Mouse (Mus musculus) heart, postnatal 14 days (tissue): ENCODE measurements around the gene Mettl16. TPM values are rescaled to one million over a fixed set of nuclear protein-coding genes. Genes with fewer than 3 reads are reported as not detected.
A peak's percentile ranks its signal among the peaks of the same experiment; 100 is the strongest.

Experiments
- DNase-seq, 2 experiments: peaks; one replicate each; pipeline ENCODE4 v3.0.0; 2021 to 2022
- intact Hi-C: fragments of 180-260 bp; cut with DNase I; formaldehyde crosslinking; loops from one replicate; pipeline ENCODE4 v1.15.1; 2025
- total RNA-seq, 2 experiments: library from RNA; stranded (reverse); gene quantifications; 2 replicates each; pipeline ENCODE4 v1.2.3; 2021

The Mettl16 gene
- total RNA-seq, 2 experiments from 2014 or later: 11.2 to 14.2 TPM

DNA sequence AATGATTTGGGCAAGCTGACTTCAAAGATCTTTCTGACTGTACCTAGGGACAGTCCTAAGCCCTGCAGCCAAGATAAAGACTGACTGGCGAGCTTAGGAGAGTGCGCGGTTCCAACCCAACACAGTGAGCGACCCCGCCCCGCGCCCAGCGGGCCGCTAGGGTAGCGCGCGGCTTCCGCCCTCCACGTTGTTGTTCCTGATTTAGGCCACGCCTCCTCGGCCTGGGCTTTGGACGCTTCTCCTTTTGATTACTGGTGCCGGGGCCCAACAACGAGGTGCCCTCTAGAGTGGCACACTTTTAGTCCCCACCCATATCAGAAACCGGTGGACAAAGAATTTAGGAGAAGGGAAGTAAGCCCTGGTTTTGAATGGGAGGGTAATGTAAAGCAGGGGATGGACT lies 59.2 kb downstream of the Mettl16 start:
- peak; percentile 84 to 88 for DNase-seq
- intact Hi-C loops: no loop called here

DNA sequence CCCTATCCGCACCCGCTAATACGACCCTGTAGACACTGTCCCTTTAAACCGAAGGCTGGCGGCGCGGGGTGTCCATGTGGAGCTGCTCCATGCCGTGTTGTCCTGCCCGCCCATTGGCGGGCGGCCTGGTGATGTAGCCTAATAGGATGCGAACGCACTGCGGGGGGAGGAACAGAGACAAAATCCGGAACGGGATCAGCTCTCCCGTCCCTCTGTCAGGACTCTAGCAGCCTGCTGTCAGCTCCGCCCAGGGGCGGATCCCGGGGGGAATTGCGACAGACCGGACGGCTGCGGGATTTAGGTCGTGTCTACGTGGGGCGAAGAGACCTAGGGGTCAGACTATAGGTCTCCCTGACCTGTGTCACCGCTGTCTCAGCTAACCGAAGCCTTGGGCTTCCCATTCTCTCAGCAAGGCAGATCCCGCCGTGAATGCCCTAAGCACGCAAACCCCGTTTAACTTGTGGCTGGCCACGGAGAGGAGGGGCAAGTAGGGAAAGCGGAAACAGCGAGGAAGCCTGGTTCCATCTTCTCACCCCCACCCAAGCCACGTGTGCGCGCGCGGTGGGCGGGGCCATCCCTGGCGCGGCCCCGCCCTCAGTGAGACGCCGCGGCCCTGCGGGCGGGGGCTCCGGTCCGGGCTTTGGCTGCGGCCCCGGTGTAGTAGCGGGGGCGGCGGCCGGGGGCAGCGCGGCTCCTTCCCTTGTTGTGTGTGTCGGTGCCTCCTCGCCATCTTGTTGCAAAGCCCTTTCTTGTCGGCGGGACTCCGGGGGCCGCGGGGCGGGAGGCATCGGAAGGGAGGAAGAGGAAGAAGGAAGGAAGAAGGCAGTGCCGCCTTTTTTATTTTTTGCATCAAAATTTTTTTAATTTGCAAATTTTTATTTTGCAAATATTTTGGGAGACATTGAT lies 59.9 kb downstream of the Mettl16 start, which contains the start of gene Mnt:
TSS of gene Mnt (plus strand) at position 665 of the 906 bp plus-strand sequence.
- peak; percentile 97 to 98 for DNase-seq
- intact Hi-C loops: no loop called here

DNA sequence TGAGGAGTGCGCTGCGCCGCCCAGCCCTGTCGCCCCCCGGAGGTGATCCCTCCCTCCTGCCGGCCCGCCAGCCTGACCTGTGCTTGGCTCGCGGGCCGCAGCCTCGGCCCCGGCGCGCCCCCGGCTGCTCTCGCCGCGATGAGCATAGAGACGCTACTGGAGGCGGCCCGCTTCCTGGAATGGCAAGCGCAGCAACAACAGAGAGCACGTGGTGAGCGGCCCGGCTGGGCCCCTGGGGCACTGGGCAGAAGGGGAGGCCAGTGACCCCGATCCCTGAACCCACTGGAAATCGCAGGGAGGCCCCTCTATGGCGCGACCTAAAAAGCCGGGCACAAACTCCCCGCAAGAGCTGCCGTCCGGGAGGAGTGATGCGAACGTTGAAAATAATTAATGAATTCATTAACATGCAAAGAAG lies 60.6 kb downstream of the Mettl16 start:
- intact Hi-C loops: no loop called here
- peak; percentile 61 for DNase-seq

DNA sequence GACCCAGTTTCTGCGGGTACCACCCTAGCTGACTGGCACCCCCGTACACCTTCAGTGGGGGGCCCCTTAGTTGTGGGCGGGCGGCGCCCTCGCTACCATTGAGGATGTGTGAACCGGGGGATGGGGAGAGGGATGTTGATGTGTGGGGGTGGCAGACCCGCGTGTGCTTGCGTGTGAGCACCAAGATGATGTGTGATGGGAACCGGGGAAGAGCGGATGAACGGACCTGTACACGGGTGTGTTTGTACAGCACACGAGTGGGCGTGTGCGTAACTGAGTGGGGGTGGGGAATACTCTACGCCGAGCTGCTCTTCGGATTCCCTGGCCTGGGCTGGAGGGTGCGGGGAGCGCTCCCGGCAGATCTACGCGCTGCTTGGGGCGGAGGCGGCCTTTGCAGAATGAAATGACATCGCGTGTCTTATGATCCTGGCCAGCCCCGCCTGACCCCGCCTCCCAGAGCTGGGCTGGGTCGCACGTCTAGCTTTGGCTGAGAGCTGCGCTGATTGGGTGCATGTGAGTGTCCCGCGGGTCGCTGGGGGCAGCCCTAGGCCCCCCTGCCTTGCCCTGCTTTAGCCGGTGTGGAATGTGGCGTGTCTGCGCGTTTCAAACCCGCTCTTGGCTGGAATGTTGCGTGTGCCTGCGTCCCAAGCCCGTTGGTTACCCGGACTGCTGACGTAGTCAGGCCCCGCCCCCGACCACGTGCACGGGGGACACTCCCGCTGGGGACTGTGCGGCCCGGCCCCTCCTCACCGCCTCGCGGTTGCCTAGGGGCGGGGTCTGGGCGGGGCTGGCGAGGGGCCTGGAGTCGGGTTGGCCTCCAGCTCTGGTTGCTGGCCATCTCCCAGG lies 61.2 kb downstream of the Mettl16 start:
- peak; percentile 99 to 100 for DNase-seq
- intact Hi-C loops: no loop called here

DNA sequence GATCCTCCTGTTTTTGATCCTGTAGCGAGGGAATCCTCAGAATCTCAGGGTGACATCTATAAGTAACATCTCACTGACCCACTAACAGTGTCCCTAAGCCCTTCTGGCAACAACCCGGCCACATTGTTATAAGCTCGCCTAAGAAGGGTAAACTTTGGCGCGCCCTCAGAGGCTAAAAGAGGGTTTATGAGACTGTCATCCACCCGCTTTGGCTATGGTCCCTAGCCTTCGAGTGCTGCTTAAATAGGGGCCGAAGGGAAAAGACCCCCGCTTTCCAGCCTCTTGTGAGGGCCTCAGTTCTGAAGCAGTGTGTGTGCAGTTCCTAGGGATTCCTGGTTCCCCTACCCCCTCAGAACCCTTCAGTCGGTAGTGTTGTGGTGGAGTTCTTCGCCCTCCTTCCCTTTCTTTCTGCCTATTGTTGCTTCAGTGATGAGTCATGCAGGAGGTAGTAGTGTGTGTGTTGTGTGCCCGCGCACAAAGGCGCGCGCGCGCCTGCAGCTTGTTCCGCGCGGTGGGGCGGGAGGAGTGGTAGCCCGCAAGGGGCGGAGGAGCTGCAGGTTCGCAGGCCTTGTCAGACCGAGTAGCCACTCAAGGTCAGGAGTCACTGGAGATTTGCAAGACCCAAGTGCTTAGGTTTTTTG lies 62.0 kb downstream of the Mettl16 start:
- intact Hi-C loops: no loop called here
- DNase-seq: peak; percentile 67 to 72

DNA sequence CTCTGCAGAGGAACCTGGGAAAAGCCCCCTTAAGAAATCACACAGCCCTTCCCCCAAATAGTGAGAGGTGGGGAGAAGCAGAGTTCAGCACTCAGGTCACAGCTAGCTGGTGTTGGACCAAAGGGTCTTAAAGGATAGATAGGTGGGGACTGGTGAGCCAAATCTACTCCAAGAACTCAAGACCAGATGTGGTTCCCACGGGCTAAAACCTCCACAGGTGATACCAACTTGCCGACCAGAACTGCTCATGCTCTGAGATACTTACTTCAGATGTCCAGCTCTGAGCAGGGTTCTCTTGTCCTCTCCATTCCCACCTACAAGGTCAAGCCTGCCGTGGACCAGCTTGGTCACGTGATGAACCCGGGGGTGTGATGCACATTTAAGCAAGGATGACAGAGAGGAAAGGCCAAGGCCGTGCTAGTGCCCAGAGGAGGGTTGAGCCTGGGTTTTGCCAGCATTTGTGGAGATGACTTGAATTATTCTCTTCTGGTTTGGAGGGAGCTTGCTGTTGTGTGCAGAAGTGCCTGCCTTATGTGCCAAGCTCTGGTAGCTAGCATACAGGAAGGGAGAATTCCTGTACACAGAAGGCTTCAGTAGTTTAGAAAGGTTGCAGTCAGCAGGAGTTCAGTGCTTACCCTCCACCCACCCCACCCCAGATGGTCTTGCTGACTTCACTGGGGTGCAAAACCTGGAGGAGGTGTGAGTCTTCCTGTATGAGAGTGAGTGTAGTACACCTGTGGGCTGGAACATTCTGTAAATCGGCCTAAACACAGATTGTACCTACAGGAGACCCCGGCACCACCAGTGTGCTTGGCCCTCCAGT lies 63.1 kb downstream of the Mettl16 start:
- DNase-seq: no peak
- intact Hi-C loops: no loop called here

DNA sequence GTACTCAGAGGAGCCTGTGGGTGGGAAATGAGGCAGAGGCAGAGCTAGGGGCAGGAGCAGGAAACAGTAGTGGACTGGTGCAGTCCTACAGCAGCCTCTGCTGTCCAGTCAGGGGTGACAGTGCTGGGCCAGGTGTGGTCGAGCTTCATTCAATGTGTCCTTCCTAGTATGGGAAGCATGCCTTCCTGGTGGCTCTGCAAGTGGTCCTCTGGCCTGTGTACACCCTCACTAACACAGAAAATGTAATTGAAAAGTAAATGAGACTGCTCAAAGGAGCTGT lies 63.7 kb downstream of the Mettl16 start:
- DNase-seq: no peak
- intact Hi-C loops: no loop called here

DNA sequence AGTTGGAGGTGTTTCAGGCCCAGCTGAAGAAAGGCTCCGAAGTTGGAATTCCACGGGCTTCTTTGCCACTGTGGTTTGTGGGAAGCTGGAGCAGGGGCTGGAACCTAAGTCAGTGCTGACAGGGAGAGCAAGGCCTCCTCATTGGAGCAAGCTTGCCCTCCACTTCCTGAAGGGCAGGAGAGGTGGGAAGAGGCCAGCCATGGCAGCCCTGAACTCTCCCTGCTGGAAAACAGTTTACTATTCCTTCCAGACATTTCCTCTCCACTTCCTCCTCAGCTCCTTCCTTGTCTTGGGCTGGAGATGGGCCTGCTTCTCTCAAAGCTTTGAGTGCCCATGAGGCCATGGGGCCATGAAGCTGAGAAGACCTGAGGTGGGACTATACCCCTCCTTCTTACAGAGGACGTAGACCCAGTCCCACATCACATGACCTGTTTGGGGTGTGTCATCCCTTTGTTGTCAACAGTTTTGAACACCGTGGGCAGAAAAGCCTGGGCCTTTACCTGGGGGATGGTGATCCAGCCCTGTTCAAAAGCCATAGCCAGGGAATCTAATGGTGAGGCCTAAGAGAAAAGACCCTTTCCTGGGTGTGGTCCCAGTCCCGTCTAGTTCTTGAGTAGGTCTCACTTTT lies 64.1 kb downstream of the Mettl16 start:
- intact Hi-C loops: no loop called here
- no peak for DNase-seq

DNA sequence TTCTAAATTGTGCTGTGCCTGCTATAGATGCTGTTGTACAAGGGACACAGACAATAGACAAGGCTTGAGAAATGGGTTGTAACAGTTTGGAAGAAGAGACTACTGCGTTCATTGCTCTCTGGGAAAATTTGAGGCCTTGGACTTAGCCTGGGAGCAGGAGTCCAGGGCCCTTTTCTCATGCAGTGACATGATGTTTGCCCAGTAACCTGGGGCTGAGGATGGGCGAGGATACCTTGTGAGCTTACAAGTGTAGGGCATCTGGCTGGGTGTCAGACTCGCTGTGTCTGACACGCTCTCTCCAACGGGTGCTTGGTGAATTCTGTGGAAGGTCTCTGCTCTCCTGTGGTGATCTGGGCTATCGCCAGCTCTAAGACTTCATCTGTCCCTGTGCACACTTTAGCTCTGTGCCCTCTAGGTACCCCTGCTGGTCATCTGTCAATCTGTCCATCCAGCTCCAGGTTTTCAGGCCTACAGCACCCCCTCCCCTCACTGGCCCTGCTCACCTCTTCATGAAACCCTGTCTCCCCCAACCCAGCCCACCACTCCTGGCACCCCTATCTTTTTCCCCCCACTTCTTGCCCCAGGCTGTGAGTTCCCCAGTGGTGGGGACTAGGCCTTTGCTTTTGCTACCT lies 65.1 kb downstream of the Mettl16 start:
- intact Hi-C loops: no loop called here
- DNase-seq: no peak

DNA sequence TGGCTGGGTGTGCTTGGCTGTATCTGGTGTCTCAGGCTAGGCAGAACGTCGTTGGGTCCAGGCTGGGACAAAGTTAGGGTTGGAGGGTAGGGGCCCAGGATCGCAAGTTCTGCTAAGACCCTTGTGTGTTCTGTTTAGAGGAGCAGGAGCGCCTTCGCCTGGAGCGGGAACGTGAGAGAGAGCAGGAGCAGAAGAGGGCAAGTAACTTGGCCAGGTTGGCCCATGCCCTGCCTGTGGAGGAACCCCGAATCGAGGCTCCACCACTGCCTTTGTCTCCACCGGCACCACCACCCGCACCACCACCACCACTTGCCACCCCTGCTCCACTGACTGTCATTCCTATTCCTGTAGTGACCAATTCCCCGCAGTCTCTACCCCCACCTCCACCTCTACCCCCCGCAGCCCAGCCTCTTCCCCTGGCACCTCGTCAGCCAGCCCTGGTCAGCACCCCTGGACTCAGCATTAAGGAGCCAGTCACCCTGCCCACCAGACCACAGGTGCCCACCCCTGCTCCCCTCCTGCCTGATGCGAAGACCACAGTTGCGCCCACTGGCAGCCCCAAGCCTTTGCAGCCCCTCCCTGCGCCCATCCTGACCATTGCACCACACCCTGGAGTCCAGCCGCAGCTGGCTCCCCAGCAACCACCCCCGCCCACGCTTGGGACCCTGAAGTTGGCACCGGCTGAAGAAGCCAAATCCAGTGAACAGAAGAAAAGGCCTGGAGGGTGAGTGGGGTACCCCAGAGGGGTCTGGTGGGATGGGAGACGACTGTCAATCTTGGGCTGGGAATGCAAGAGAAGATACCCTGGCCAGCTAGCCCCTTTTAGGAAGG lies 65.8 kb downstream of the Mettl16 start:
- no peak for DNase-seq
- intact Hi-C loops: no loop called here

DNA sequence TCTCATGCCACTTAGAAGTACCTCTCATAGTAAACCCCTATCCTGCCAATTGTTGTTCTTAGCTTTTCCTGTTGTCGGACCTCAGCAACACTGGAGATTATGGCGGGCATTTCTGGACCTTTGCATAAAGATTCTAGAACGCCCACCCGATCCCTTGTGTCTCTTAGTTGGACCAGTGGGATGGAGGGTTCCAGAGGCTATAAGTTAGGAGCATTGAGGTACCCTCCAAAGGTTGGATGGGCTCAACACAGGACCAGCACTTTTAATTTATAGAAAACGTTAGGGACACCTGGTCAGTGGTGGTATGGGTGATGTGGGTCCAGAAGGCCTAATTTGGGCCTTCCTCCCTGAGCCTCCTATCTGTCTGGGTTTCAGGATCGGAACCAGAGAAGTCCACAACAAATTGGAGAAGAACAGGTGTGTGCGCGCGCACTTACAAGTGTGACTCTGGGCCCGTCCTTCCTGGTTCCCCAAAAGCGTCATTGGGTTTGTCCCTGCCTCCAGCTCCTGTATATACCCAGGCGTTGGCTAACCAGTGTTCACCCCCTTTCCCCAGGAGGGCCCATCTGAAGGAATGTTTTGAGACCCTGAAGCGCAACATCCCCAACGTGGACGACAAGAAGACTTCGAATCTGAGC lies 66.5 kb downstream of the Mettl16 start:
- no peak for DNase-seq
- intact Hi-C loops: no loop called here

DNA sequence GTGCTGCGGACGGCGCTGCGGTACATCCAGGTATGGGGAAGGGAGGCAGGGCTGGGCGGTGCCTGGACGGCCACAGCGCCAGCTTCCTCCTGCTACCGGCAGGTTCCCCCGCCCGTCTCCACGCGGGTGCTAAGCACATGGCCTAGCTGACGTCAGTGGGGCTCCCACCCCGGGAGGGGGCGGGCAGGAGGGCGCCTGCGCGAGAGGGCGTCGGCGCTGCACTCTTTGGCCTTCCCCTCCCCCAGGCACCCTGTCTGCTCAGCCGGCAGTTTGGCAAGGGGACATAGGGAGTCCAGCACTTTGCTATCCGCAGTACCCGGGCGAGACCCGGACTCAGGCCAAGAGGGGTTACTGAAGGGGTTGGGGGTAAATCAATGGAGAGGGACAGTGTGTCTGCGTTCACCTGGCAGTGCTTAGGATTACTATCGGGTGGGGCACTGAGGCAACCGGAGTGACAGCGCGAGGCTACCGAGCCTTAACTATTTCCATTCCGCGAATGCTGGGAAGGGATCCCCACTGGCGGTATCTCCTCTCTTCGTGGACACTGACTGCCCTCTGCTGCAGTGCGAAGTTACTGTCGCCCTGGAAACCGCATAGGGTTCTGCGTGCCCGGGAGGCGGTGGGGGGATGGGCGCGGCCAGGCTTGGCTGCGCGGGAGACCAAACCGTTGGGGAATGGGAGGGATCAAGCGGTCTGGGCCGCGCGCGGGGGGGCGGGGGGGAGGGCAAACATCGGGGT lies 67.2 kb downstream of the Mettl16 start:
- intact Hi-C loops: no loop called here
- peak; percentile 95 to 96 for DNase-seq

DNA sequence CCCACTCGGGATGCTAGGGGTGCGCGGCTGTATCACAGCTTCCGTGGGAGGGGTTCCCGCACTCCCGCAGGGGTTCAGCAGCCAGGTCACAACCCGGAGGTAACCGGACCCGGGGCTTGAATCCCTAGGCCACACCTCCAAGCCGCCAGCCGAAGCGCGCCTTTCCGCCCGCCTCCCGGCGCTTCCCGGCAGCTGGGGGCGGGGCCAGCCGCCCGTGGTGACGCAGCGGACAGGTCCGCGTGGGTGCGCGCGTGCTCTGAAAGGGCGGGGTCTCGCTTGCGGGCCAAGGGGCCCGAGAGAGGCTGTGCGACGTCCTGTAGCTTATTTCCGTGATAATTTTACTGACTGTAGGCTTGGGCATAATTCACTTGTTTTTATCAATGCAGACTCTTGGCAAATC lies 67.8 kb downstream of the Mettl16 start:
- peak; percentile 96 for DNase-seq
- intact Hi-C loops: no loop called here

DNA sequence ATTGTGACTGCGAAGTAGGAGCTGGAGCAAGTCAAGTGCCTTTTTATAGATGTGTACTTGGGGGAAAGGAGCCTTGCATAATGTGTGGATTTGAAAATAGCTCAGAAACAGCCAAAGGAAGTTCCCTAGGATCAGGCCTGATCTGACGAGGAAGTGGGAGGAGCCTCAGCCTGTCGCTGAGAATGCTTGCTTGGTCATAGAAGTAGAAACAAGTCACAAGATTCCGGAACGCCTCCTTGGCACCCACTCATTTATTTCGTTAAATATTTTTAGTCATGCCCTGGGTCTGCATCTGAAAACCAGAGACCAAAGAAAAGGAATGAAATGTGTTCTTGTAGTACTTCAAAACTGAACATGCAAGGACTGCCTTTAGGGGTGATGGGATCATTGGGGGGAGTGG lies 68.3 kb downstream of the Mettl16 start:
- peak; percentile 65 to 71 for DNase-seq
- intact Hi-C loops: no loop called here

DNA sequence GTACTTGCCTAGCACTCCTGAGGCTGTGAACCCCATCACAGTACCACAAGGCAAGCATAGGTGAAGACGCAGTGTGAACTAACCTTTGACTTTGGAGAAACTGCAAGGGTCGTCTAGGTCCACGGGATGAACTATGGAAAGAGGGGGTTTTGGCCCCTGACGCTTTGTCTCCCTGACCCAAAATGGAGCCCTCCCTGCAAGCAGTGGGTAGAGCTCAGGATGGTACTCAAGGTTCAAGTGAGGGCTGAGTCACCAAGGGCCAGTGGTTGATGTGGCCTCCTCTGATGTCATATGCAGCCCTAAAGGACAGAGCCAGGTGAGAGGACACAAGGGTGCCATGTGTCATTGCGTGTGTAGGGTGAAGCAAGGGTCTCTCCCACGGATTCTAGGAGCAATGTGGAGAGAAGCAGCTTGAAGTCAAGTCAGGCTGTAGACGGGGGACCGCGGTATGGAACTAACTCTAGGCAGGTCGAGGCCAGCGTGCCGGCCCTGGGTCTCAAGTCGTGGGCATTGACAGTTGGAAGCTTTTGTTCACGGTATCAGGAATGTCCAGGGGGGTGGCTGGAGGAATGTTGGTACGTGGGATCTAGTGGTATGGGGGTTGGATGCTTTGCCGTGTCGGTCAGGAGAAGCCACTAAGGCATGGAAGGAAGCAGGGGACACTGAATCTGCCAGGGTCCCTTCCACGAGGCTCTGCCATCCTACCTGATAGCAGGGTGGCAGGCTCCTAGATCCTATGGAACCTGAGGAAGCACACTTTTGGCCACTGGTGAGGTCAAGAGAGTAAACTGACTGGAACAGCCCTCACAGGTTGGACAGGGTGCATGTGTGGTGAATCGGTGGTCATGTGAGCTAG lies 69.5 kb downstream of the Mettl16 start:
- intact Hi-C loops: loop anchor here (10.0 kb wide), 1 partner anchor 205 kb away; no protein-coding TSS in a partner anchor
- DNase-seq: no peak

DNA sequence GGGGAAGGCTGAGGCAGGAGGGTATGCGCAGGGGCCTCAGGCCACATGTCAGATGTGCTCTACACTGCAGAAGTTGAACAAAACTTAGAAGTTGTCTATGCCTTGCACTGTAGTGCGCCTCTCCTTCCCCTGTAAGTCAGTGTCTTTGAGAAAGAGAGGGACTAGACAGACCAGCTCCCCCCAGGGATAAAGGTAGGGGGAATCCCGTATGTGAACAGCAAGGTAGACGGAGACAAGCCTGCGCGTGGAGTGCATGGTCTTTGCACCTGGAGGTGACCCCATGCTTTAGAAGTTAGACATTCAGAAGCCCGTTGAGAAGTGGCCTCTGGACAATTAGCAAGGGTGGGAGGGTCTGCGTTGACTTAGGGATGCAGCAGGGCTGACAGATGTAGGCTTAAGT lies 70.1 kb downstream of the Mettl16 start:
- intact Hi-C loops: loop anchor here (10.0 kb wide), 1 partner anchor 206 kb away; no protein-coding TSS in a partner anchor
- no peak for DNase-seq
